Mouse (Mus musculus): ENCODE results near the gene Eps8l2. TPM values are rescaled to one million over a fixed set of nuclear protein-coding genes. Genes with fewer than 3 reads are reported as not detected.

Eps8l2 gene
- polyA plus RNA-seq, 1 experiment from 2014 or later, result 67.6 TPM

DNA sequence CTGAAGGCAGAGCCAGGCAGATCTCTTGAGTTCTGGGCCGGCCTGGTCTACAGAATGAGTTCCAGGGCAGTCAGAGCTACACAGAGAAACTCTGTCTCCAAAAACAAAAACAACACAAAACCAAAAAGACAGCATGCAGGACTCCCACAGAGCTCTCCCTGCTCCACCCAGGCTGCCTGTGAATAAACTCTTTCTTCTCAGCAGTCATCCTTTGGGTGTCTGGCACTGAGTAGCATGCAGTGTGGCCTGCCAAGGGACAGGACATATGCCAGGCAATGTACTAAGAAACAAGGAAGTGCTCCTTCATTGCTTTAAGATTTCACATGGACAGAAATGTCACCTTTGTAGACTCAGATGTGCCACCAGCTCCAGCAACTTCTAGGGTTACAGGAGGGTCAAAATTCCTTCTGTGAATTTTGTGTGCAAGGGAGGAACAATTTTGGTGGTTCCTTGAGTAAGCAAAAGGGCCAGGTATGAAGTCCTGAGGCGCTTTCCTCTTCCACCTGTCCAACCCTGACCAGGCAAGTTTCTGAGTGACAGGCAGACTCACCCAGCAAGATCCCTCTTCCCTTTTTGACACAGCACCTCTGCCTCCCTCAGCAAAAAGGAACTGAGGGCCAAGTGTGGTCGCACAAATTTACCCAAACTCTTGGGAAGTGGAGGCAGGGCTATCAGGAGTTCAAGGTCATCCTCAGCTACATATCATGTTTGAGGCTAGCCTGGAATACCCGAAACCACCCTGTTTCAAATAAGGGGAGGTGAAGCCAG, 42.6 kb downstream of the Eps8l2 start:
- DNase-seq (ENCODE audit: low spot score), result no peak
- Histone ChIP-seq H3K9ac (replicated peaks; ENCODE audit: low read depth) (no peak overlapping the region), H3K4me3 (ENCODE audit: low read depth, low read length) (no peak overlapping the region), H3K27me3 (replicated peaks; ENCODE audit: insufficient read depth, low read length) (no peaks in the 10 kb centered on the region), H3K4me2 (replicated peaks; ENCODE audit: low read depth, low read length) (no peak overlapping the region), H3K27ac (ENCODE audit: low read length) (no peak overlapping the region), H3K36me3 (ENCODE audit: insufficient read depth, low read length) (no peaks in the 10 kb centered on the region), H3K4me1 (ENCODE audit: insufficient read depth, low read depth, low read length) (no peaks in the 10 kb centered on the region), H3K9me3 (ENCODE audit: low read length) (no peaks in the 10 kb centered on the region)
- TF ChIP-seq CTCF (IDR thresholded peaks at IDR 0.05) (no peak), EP300 (IDR thresholded peaks at IDR 0.05) (no peak)
- 68% methylated on average over 4 of the region's 4 CpGs for WGBS
- ATAC-seq, result no peak

DNA sequence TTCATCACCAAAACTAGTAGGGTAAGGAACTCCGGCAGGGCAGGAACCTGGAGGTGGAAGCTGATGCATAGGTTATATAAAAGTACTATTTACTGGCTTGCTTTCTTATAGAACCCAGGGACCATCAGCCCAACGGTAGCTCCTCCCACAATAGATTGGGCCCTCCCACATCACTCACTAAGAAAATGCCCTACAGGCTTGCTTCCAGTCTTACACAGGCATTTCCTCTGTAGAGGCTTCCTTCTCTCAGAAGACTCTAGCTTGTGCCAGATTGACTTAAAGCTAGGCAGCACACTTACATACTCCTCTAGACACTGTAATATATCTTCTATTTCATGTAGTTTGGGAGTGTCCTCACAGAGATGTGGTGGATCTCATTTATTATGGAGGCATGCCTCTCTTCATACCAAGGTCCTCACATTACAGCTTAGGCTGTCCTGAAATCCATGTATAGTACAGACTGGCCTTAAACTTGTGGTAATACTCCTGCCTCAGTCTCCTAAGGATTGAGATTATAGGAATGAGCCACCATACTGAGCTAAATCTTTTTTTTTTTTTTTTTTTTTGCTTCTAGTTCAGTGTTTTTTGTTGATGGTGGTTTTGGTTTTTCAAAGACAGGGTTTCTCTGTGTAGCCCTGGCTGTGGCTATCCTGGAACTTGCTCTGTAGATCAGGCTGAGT, 49.3 kb downstream of the Eps8l2 start:
- Histone ChIP-seq H3K4me3 (ENCODE audit: low read depth, low read length) (no peak overlapping the region), H3K27ac (ENCODE audit: low read length) (no peak overlapping the region), H3K4me1 (ENCODE audit: insufficient read depth, low read depth, low read length) (peaks cover 8% of the 10 kb centered on the region; the same call in 1 of the 2 replicates), H3K27me3 (replicated peaks; ENCODE audit: insufficient read depth, low read length) (no peaks in the 10 kb centered on the region), H3K4me2 (replicated peaks; ENCODE audit: low read depth, low read length) (no peak overlapping the region), H3K36me3 (ENCODE audit: insufficient read depth, low read length) (no peaks in the 10 kb centered on the region), H3K9ac (replicated peaks; ENCODE audit: low read depth) (no peak overlapping the region), H3K9me3 (ENCODE audit: low read length) (no peaks in the 10 kb centered on the region)
- ATAC-seq (no peak), DNase-seq (ENCODE audit: low spot score) (no peak)
- WGBS, result 45% methylated on average over 2 of the region's 2 CpGs
- TF ChIP-seq EP300 (IDR thresholded peaks at IDR 0.05), result no peak
- no peak for TF ChIP-seq CTCF (IDR thresholded peaks at IDR 0.05)

DNA sequence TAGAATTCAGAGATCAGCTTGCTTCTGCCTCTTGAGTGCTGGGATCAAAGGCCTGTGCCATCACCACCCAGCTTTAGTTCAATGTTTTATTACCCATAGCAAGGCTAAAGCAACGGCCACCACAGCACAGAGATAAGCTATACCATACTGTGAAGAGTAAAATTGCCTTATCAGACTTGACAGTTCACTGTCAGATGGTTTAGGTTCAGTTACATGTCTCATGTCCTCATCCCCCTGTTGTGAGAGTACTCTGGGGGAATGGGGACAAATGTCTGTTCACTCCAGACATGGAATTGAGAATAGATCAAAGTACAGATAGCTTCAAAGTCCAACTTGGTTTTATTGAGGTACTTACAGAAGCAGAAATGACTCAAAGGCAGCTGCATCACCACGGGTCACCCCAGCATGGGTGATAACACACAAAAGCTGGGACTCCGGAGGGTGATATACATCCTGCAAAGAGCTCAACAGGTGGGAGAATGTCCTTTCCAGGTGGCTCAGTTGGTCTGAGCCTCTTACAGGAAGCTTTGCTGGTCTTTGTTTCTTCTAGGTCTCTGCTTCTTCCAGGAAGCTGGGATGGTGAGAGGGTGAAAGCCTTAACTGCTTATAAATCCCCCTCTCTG, 49.9 kb downstream of the Eps8l2 start:
- H3K27ac ChIP-seq (ENCODE audit: low read length), result no peak overlapping the region
- no peak for DNase-seq (ENCODE audit: low spot score)
- H3K4me2 ChIP-seq (replicated peaks; ENCODE audit: low read depth, low read length), result no peak overlapping the region
- TF ChIP-seq EP300 (IDR thresholded peaks at IDR 0.05), result no peak
- no peak for TF ChIP-seq CTCF (IDR thresholded peaks at IDR 0.05)
- WGBS, result 49% methylated on average over 3 of the region's 3 CpGs
- peaks cover 8% of the 10 kb centered on the region; the same call in 1 of the 2 replicates for H3K4me1 ChIP-seq (ENCODE audit: insufficient read depth, low read depth, low read length)
- no peaks in the 10 kb centered on the region for H3K36me3 ChIP-seq (ENCODE audit: insufficient read depth, low read length)
- no peak overlapping the region for H3K4me3 ChIP-seq (ENCODE audit: low read depth, low read length)
- H3K9me3 ChIP-seq (ENCODE audit: low read length), result no peaks in the 10 kb centered on the region
- no peak for ATAC-seq
- no peaks in the 10 kb centered on the region for H3K27me3 ChIP-seq (replicated peaks; ENCODE audit: insufficient read depth, low read length)
- H3K9ac ChIP-seq (replicated peaks; ENCODE audit: low read depth), result no peak overlapping the region

DNA sequence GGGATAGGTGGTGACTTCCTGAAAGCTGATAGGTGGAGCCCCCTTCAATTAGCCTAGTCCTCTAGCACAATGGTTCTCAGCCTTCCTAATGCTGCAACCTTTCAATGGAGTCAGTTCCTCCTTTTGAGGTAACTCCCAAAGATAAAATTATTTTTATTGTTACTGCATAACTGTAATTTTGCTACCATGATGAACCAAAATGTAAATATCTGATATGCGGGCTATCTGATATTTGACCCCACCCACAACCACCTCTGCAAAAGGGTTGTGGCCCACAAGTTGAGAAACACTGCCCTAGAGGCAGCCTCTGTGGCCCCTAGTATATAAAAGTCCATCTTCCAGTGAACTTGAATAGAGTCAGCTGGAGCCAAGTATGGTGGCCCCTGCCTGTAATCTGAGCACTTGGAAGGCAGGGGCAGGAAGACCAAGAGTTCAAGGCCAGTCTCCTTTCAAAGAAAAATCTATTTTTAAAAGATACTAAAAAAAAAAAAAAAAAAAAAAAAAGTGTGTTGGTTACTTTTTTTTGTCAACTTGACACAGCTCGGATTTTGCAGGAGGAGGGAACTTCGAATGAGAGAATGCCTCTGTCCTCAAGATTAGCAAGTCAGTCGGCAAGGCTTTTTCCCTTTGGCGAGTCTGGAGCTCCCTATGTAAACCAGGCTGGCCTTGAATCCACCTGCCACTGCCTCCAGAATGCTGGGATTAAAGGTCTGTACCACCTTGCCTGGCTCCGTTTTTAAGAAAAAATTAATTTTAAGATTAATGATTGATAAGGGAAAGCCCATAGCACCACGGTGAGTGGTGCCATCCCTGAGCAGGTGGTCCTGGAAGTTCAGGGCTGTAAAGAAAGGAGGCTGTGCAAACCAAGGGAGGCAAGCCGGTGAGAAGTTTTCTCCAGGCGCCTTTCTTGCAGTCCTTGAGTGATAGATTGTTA, 51.9 kb downstream of the Eps8l2 start:
- Histone ChIP-seq H3K9ac (replicated peaks; ENCODE audit: low read depth) (no peak overlapping the region), H3K36me3 (ENCODE audit: insufficient read depth, low read length) (no peaks in the 10 kb centered on the region), H3K27me3 (replicated peaks; ENCODE audit: insufficient read depth, low read length) (no peaks in the 10 kb centered on the region), H3K27ac (ENCODE audit: low read length) (no peak overlapping the region), H3K4me1 (ENCODE audit: insufficient read depth, low read depth, low read length) (peaks cover 8% of the 10 kb centered on the region; the same call in 1 of the 2 replicates), H3K4me2 (replicated peaks; ENCODE audit: low read depth, low read length) (no peak overlapping the region), H3K9me3 (ENCODE audit: low read length) (no peaks in the 10 kb centered on the region), H3K4me3 (ENCODE audit: low read depth, low read length) (no peak overlapping the region)
- DNase-seq (ENCODE audit: low spot score), result no peak
- WGBS, result 47% methylated on average over 9 of the region's 9 CpGs
- ATAC-seq, result no peak
- no peak for TF ChIP-seq CTCF (IDR thresholded peaks at IDR 0.05)
- no peak for TF ChIP-seq EP300 (IDR thresholded peaks at IDR 0.05)

DNA sequence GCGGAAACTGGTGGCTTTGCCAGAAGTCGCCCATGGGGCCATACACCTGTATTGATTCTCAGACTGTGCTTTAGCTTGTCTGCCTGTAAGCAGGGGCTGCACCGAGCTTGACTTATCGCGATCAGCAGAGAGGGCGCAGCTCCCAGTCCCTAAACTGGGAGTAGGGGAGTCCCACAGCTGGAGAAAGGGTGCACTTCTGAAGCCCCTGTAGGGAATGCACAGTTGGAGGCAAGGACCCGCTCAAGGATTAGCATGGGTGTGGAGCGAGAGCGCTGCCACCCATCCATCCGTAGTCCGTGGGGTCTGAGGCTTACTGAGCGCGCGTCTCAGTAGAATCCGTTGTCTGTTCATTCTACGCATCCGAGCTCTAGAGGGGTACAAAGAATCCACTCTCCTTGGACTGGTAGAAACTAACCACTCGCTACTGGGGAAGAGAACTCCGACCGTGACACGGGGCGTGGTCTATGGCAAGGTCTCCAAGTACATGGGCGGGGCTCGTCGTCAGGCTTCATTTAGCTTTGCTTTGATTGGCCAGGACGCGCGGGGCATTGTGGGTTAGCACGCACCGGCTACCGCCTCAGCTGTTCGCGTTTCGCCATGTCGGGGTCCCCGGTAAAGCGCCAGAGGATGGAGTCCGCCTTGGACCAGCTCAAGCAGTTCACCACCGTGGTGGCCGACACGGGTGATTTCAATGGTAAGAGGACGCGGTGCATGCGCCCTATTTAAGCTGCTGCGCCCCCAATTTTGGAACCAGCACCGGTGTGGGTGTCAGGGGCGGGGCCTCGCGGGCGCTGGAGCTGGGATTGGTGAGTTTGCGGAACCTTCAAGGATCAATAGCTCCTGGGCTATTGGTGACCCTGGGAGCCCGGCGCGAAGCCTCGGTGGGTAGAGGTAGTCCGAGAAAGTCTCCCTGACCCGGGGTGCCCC, 53.2 kb downstream of the Eps8l2 start, which contains the start of gene Taldo1:
Gene Taldo1, plus strand, starts transcription at position 575 of the 927 bp plus-strand sequence.
- H3K4me3 ChIP-seq (ENCODE audit: low read depth, low read length), result peak within 1 kb of the TSS; percentile 63
- peak; percentile 98 for DNase-seq (ENCODE audit: low spot score)
- H3K4me1 ChIP-seq (ENCODE audit: insufficient read depth, low read depth, low read length), result peaks cover 8% of the 10 kb centered on the region; the same call in 1 of the 2 replicates
- H3K9me3 ChIP-seq (ENCODE audit: low read length), result no peaks in the 10 kb centered on the region
- peak within 1 kb of the TSS; percentile 75 for H3K27ac ChIP-seq (ENCODE audit: low read length)
- peak within 1 kb of the TSS; percentile 54 for H3K9ac ChIP-seq (replicated peaks; ENCODE audit: low read depth)
- ATAC-seq, result peak; percentile 97
- 0 out of 2 replicates have a peak, but pooled peaks cover 9% of the 10 kb centered on the region for H3K36me3 ChIP-seq (ENCODE audit: insufficient read depth, low read length)
- peak within 1 kb of the TSS; percentile 87 for H3K4me2 ChIP-seq (replicated peaks; ENCODE audit: low read depth, low read length)
- TF ChIP-seq CTCF (IDR thresholded peaks at IDR 0.05) (no peak), EP300 (IDR thresholded peaks at IDR 0.05) (no peak)
- WGBS, result under 1% methylated on average over 57 of the region's 57 CpGs
- H3K27me3 ChIP-seq (replicated peaks; ENCODE audit: insufficient read depth, low read length), result no peaks in the 10 kb centered on the region
